Mouse (Mus musculus) intestine, embryonic 16.5 days (tissue): ENCODE data around the gene Nfam1. TPM values are rescaled to one million over a fixed set of nuclear protein-coding genes. Genes with fewer than 3 reads are reported as not detected.

Experiments
- ATAC-seq: fragments of 200-750 bp; cut with Nextera tagmentation; 2 replicates; pipeline ENCODE4 v1.8.0; 2017; ENCODE audit warnings: moderate TSS enrichment, moderate library complexity
- H3K27ac ChIP-seq: fragments of 300-500 bp; sonication (generic); 2 replicates; pipeline ENCODE4 v1.5.1; 2014; ENCODE audit warnings: mild to moderate bottlenecking, low read length
- H3K27me3 ChIP-seq: fragments of 300-500 bp; sonication (generic); replicated peaks from 2 replicates; pipeline ENCODE4 v1.6.1; 2014; ENCODE audit warnings: low read length, control low read depth, mixed read lengths; ENCODE audit not compliant: control insufficient read depth, insufficient read depth
- H3K36me3 ChIP-seq: fragments of 300-500 bp; sonication (generic); 2 replicates; pipeline ENCODE4 v1.6.1; 2014; ENCODE audit warnings: low read length, control low read depth; ENCODE audit not compliant: control insufficient read depth, insufficient read depth
- H3K4me1 ChIP-seq: fragments of 300-500 bp; sonication (generic); 2 replicates; pipeline ENCODE4 v1.6.1; 2014; ENCODE audit warnings: low read length, control low read depth, mixed read lengths; ENCODE audit not compliant: control insufficient read depth, insufficient read depth
- H3K4me2 ChIP-seq: fragments of 300-500 bp; sonication (generic); 2 replicates; pipeline ENCODE4 v1.6.1; 2014; ENCODE audit warnings: low read depth, low read length, control low read depth
- H3K4me3 ChIP-seq: fragments of 300-500 bp; sonication (generic); 2 replicates; pipeline ENCODE4 v1.5.1; 2014; ENCODE audit warnings: mild to moderate bottlenecking, low read length
- H3K9ac ChIP-seq: fragments of 300-500 bp; sonication (generic); 2 replicates; pipeline ENCODE4 v1.6.1; 2014; ENCODE audit warnings: low read depth, low read length
- H3K9me3 ChIP-seq: fragments of 300-500 bp; sonication (generic); 2 replicates; pipeline ENCODE4 v1.6.1; 2016; ENCODE audit warnings: low read length, control low read depth; ENCODE audit not compliant: control insufficient read depth
- WGBS: fragments of 180-500 bp; shearing (Covaris S2); extraction: QIAGEN DNeasy Blood & Tissue Kit; methylation state at CpG from one replicate; pipeline ENCODE4 v1.1.7; 2014; 5-methylcytosine and 5-hydroxymethylcytosine counted together
- polyA plus RNA-seq: library from polyadenylated mRNA; unstranded; fragments of >200 nt; fragmentation: Nextera tagmentation; extraction: Ambion mirVana; gene quantifications from 2 replicates; pipeline ENCODE4 v1.2.1, GENCODE M21; 2015

Nfam1 gene
- polyA plus RNA-seq, 1 experiment from 2014 or later = 3.6 TPM

DNA sequence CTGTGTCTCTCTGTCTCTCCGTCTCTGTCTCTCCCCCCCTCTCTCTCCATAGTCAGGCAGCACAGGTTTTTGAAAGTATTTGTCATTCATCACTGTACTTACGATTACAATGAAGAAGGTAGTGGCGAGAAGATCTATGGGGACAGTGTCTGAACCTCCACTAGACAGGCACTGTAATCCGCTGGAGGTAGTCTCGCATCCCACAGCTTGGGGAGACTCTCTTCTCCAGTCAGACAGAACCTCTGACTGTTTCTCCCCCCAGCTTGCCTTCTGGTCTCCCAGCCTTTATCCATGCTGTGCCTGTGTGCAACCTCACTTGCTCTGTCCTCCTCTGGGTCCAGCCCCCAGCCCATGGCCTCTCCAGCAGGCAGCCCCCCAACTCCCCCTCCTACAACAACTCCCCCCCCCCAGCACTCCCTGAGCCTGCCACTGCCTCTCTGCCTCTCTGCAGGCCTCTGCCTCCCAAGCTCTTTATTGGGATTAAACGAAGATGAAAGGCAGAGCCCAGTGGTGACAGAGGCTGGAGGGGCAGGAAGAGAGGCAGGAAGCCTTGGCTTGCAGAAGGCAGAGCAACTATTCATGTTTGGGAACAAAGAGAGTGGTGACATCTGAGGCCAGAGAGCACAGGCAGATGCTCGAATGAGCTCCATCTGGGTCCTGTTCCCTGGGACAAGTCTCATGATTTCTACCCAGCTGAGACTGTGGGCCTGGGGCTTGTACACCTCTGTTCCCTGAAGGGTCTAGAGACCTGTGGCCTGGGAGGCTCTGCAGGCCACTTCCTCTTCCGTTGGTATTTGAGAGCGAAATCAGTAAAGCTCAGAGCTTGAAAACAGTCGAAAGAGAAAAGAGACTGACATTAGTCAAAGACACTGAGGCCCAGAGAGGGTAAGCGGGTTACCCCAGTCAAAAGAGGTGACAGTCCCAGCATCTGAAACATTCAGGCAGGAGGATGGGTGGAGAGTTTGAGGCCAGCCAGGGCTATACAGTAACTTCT lies 3.1 kb downstream of the Nfam1 start:
- 0 out of 2 replicates have a peak overlapping the region, but pooled peaks have one; percentile 25 for H3K9ac ChIP-seq
- H3K36me3 ChIP-seq = no peaks in the 10 kb centered on the region
- ATAC-seq = no peak
- H3K27ac ChIP-seq = peak overlapping the region; percentile 42
- H3K27me3 ChIP-seq = no peaks in the 10 kb centered on the region
- H3K4me3 ChIP-seq = no peak overlapping the region
- no peaks in the 10 kb centered on the region for H3K9me3 ChIP-seq
- H3K4me2 ChIP-seq = no peak overlapping the region
- 50% methylated on average over 11 of the region's 11 CpGs for WGBS
- H3K4me1 ChIP-seq = peaks cover 29% of the 10 kb centered on the region

DNA sequence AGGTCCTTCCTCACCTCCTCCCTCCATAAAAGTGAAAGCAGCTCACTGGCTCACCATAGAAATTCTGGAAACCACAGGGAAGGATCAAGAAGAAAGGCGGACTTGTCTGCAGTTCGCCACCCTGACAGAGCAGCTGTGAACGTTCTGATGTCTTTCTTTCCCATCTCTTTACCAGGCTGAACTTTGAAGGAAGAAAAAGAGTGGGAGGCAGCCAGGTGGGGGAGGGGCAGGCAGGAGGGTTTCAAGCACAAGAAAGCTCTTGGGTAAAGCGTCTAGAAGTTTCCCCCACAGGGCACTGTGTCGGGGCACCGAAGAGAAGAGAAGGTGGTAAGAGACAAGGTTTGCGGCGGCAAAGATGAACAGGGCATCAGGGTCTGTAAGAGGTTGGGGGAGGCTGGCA lies 7.0 kb downstream of the Nfam1 start:
- no peak overlapping the region for H3K4me2 ChIP-seq
- H3K27ac ChIP-seq = no peak overlapping the region
- ATAC-seq = no peak
- H3K4me1 ChIP-seq = peaks cover 26% of the 10 kb centered on the region
- no peak overlapping the region for H3K9ac ChIP-seq
- H3K4me3 ChIP-seq = no peak overlapping the region
- H3K9me3 ChIP-seq = no peaks in the 10 kb centered on the region
- H3K27me3 ChIP-seq = no peaks in the 10 kb centered on the region
- H3K36me3 ChIP-seq = no peaks in the 10 kb centered on the region
- 65% methylated on average over 8 of the region's 8 CpGs for WGBS

DNA sequence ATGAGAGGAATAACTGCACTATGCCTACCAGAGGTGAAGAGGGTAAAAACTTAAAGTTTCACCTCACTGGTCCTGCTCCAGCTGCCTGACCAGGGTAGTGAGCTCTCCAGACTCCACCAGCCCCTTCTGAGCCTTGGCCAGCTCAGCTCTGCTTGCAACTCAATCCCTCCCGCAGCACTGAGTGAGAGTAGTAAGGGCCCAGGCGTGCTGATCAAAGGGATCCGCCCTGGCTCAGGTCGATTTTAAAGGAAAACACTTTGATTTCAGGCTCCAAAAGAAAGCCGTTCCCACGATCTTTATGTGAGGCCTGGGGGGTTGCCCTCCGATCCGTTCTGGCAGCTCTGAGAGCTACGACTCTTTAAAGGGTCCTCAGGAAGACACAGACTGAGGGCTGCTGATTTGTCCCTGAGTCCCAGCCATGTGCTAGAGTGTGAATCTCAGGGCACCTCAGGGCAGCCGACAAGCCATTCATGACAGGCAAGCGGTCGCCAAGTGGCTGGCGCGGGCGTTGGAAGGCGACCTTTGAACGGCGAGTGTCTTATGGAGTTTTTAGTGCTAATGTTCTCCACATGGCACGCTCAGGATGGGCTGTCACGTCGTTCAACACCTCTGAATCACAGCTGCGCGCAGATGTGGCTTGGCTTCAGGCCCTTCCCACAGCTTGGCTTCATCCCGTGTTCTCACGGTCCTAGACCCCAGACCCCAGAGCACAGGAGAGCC lies 7.9 kb downstream of the Nfam1 start:
- ATAC-seq = peak; percentile 83
- Histone ChIP-seq H3K4me3 (0 out of 2 replicates have a peak overlapping the region, but pooled peaks have one; percentile 0), H3K27ac (peak overlapping the region; percentile 41), H3K4me2 (peak overlapping the region; percentile 28), H3K4me1 (peaks cover 23% of the 10 kb centered on the region), H3K27me3 (no peaks in the 10 kb centered on the region), H3K36me3 (no peaks in the 10 kb centered on the region), H3K9ac (peak overlapping the region; percentile 48; the same call in 1 of the 2 replicates), H3K9me3 (no peaks in the 10 kb centered on the region)
- 24% methylated on average over 25 of the region's 25 CpGs for WGBS

DNA sequence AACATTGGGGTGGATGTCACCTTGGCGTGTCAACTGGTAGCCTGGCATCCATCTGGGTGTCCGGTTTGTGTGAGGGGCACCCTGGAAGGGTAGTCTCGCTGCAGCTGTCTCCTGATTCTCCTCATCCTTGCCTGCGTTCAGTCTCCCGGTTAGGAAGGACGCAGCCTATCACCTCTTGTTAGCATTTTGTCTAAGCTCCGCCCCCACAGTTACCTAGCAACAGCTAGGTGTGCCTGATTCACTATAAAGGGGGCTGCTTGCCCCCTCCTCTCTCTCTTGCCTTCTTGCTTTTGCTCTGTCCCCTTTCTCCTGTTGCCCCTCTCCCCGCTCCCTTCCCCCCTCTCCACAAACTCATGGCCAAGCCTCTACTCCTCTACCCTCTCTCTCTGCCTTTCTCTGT lies 10.2 kb downstream of the Nfam1 start:
- Histone ChIP-seq H3K36me3 (no peaks in the 10 kb centered on the region), H3K4me3 (no peak overlapping the region), H3K4me1 (peaks cover 28% of the 10 kb centered on the region), H3K9me3 (no peaks in the 10 kb centered on the region), H3K4me2 (no peak overlapping the region), H3K27me3 (no peaks in the 10 kb centered on the region), H3K9ac (no peak overlapping the region), H3K27ac (no peak overlapping the region)
- ATAC-seq = no peak
- 34% methylated on average over 8 of the region's 8 CpGs for WGBS

DNA sequence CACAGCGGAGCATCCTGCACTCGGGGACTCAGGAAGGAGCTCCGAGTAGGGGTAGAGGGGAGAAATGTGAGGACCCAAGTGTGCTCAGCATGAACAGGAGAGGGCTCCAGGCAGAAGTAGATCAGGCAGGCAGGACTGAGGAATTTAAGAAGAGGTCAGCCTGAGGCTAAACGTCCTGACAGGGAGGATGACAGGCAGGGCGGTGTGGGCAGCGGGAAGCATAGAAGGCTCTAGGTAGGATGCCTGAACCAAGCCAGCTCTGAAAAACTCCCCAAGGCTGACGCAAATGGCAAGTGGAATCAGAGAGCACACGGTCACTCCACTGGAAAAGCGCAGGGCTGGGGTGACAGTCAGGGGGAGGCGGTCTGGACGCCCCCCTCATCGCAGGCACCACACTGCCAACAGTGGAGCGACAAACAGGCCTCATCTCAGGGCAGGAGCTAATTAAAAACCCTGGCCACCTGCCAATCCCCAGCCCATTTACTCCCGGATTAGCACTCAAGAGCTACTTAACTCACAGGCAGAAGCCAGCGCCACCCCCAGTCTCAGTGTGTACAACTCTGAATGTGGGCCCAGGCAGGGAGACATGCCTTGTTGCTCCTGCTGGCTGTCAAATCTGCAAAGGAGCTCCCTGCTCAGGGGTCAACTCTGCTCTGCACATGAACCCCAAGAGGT lies 22.0 kb downstream of the Nfam1 start:
- Histone ChIP-seq H3K36me3 (no peaks in the 10 kb centered on the region), H3K27ac (no peak overlapping the region), H3K4me3 (no peak overlapping the region), H3K9me3 (no peaks in the 10 kb centered on the region), H3K4me2 (no peak overlapping the region), H3K27me3 (no peaks in the 10 kb centered on the region), H3K9ac (no peak overlapping the region), H3K4me1 (peaks cover 22% of the 10 kb centered on the region)
- WGBS = 37% methylated on average over 15 of the region's 15 CpGs
- ATAC-seq = 0 out of 2 replicates have a peak, but pooled peaks have one; percentile 29

DNA sequence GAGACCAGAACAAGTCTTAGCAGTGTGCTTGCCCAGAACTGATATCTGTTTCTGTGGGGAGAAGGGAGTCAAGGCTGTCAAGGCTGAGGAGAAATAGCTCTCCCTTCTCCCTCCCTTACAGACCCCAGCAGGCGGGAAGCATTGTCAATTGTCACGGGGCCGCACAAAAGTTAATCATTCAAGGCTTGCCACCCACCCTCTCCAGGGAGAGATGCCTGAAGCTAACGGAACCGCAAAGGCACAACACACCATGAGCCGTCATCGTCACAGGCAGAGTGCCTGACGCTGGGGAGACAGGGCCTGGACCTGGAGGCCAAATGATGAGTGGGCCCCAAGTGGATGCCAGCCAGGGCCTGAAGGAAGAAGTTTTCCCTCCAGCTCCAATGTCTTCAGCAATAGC lies 22.7 kb downstream of the Nfam1 start:
- Histone ChIP-seq H3K9ac (no peak overlapping the region), H3K27me3 (no peaks in the 10 kb centered on the region), H3K4me2 (no peak overlapping the region), H3K4me1 (peaks cover 22% of the 10 kb centered on the region), H3K4me3 (no peak overlapping the region), H3K27ac (no peak overlapping the region), H3K9me3 (no peaks in the 10 kb centered on the region), H3K36me3 (no peaks in the 10 kb centered on the region)
- 32% methylated on average over 8 of the region's 8 CpGs for WGBS
- no peak for ATAC-seq

DNA sequence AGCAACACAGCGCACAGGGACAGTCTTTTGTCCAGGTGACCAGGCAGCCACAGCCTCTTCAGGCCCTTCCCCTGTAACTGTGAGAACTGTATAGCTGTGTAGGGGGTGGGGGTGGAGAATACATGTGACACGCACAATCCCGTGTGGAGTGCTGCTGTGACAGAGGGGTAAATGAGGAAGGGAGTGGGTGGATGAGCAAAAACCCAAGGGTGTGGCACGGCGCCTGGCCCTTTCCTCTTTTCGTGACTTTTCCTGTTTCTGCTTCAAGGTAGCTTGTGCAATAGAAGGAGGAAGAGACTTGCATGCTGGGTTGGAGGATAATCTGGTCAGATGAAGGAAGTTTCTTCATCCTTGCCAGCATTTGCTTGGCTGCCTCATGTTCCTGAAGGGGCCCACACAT lies 23.6 kb downstream of the Nfam1 start:
- Histone ChIP-seq H3K4me1 (peaks cover 22% of the 10 kb centered on the region), H3K36me3 (no peaks in the 10 kb centered on the region), H3K4me3 (no peak overlapping the region), H3K27me3 (no peaks in the 10 kb centered on the region), H3K9me3 (no peaks in the 10 kb centered on the region), H3K9ac (no peak overlapping the region), H3K27ac (no peak overlapping the region), H3K4me2 (no peak overlapping the region)
- 83% methylated on average over 6 of the region's 6 CpGs for WGBS
- ATAC-seq = no peak

DNA sequence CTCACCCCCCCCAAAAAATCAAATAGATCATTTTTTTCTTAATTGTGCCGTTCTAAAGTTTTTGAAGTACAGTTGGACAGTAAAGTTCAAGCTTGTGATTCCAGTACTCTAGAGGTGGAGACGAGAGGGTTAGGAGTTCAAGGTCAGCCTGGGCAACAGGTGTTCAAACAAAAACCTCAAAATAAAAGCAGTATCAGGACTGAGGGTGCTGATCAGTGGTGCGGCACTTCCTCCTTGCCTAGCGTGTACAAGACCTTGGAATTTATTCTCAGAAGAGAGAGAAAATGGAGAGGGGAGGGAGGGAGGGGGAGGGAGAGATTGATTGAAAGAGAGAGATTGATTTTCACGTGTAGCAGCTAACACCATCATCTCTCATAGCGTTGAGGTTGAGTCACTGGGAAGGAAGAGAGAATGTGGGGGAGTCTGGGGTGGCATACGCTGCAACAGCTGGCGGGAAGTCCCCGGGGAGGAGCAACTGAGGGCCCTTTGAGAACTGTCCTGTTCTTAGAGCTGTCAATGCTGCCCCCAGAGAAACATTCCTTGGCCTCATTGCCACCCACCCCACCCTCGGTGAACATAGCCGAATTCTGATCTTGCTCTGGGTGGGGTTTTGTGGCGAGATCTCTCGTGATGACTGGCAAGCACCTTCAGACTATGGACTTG lies 24.2 kb downstream of the Nfam1 start:
- Histone ChIP-seq H3K9ac (no peak overlapping the region), H3K36me3 (no peaks in the 10 kb centered on the region), H3K4me1 (peaks cover 22% of the 10 kb centered on the region), H3K27ac (no peak overlapping the region), H3K4me2 (no peak overlapping the region), H3K9me3 (no peaks in the 10 kb centered on the region), H3K4me3 (no peak overlapping the region), H3K27me3 (no peaks in the 10 kb centered on the region)
- no peak for ATAC-seq
- WGBS = 69% methylated on average over 13 of the region's 13 CpGs
